Mouse (Mus musculus) erythroblast, adult 5-6 weeks (primary cell): ENCODE measurements around the gene Olfr548-ps1. TPM values are rescaled to one million over a fixed set of nuclear protein-coding genes. Genes with fewer than 3 reads are reported as not detected.

ENCODE experiments used
- ATAC-seq: replicated peaks from 2 replicates; pipeline ENCODE4 v1.8.0; 2016; ENCODE audit warnings: moderate number of reproducible peaks, mild to moderate bottlenecking, moderate TSS enrichment, inconsistent platforms; ENCODE audit not compliant: poor library complexity, low FRiP score, severe bottlenecking
- total RNA-seq, 2 experiments: library from RNA; stranded (forward) in 1 of 2; stranded (reverse) in 1 of 2; fragments of 150-400 nt in 1 of 2; fragments of 200-764, 138-1000 nt in 1 of 2; gene quantifications; 2 replicates each; pipeline versions ENCODE4 v1.2.3 to v1.2.4; 2015 to 2017; ENCODE audit warnings: low replicate concordance in 2 of 2

The Olfr548-ps1 gene
- total RNA-seq (2015; ENCODE audit: low replicate concordance) (not detected in 2 replicates), total RNA-seq (2017; ENCODE audit: low replicate concordance) (not detected in 2 replicates)

GRCm38 (mm10) chr7:102540596-102540995 is at the start of gene Olfr548-ps1:
TSS of gene Olfr548-ps1 (plus strand) at chr7:102540896.
- no peak for ATAC-seq

GRCm38 (mm10) chr7:102494416-102494815 is 46.3 kb upstream of the Olfr548-ps1 start:
- ATAC-seq: peak; percentile 46

- no peak for ATAC-seq
These were observed 41.2 kb upstream of the Olfr548-ps1 start, which contains the start of gene Olfr545 for GRCm38 (mm10) chr7:102499473-102499872. TSS of gene Olfr545 (minus strand) at chr7:102499573.

- no peak for ATAC-seq
These were observed 38.7 kb upstream of the Olfr548-ps1 start for GRCm38 (mm10) chr7:102501986-102502385.

- peak; percentile 80 for ATAC-seq
These were observed 33.8 kb upstream of the Olfr548-ps1 start for GRCm38 (mm10) chr7:102506848-102507247.

GRCm38 (mm10) chr7:102508066-102508465 is 32.6 kb upstream of the Olfr548-ps1 start:
- no peak for ATAC-seq

- no peak for ATAC-seq
These were observed 32.0 kb upstream of the Olfr548-ps1 start for GRCm38 (mm10) chr7:102508666-102509065.

- no peak for ATAC-seq
These were observed 31.0 kb upstream of the Olfr548-ps1 start for GRCm38 (mm10) chr7:102509726-102510125.

GRCm38 (mm10) chr7:102511927-102512326 is 28.8 kb upstream of the Olfr548-ps1 start:
- no peak for ATAC-seq

- peak; percentile 58; the same call in 1 of the 2 replicates for ATAC-seq
These were observed 27.8 kb upstream of the Olfr548-ps1 start for GRCm38 (mm10) chr7:102512814-102513435.

GRCm38 (mm10) chr7:102514144-102514543 is 26.6 kb upstream of the Olfr548-ps1 start:
- ATAC-seq: no peak

GRCm38 (mm10) chr7:102516261-102517050 is 24.2 kb upstream of the Olfr548-ps1 start:
- ATAC-seq: no peak

GRCm38 (mm10) chr7:102517051-102517335 is 23.7 kb upstream of the Olfr548-ps1 start:
- ATAC-seq: no peak

- ATAC-seq: no peak
These were observed 11.6 kb upstream of the Olfr548-ps1 start for GRCm38 (mm10) chr7:102529052-102529451.

GRCm38 (mm10) chr7:102534449-102534848 is 6.2 kb upstream of the Olfr548-ps1 start, which contains the start of gene Olfr547:
TSS of gene Olfr547 (plus strand) at chr7:102534749.
- ATAC-seq: no peak

GRCm38 (mm10) chr7:102541251-102541650 is 555 bp downstream of the Olfr548-ps1 start:
- no peak for ATAC-seq

- ATAC-seq: no peak
These were observed 8.9 kb downstream of the Olfr548-ps1 start, which contains the start of gene Olfr549 for GRCm38 (mm10) chr7:102549570-102549969. TSS of gene Olfr549 (plus strand) at chr7:102549870.

GRCm38 (mm10) chr7:102553279-102553678 is 12.6 kb downstream of the Olfr548-ps1 start:
- ATAC-seq: no peak

- ATAC-seq: peak; percentile 100
These were observed 24.6 kb downstream of the Olfr548-ps1 start, which contains the start of gene Trim21 for GRCm38 (mm10) chr7:102564999-102565997. TSS of gene Trim21 (minus strand) at chr7:102565486.

GRCm38 (mm10) chr7:102566219-102566618 is 25.5 kb downstream of the Olfr548-ps1 start:
- no peak for ATAC-seq
